Mouse (Mus musculus) monocyte, adult 2 months (primary cell): ENCODE results near the gene Pip5k1a.
"Not testable (repeated sequence)": the region's sequence is repeated elsewhere in the genome, so short reads cannot be mapped to it uniquely, and the experiment has no call there.

Experiments
- DNase-seq, 2 experiments: peaks; one replicate each; pipeline ENCODE4 v3.0.0; 2022; ENCODE audit warnings: low spot score in 2 of 2, low read depth in 1 of 2

Gene Pip5k1a

DNA sequence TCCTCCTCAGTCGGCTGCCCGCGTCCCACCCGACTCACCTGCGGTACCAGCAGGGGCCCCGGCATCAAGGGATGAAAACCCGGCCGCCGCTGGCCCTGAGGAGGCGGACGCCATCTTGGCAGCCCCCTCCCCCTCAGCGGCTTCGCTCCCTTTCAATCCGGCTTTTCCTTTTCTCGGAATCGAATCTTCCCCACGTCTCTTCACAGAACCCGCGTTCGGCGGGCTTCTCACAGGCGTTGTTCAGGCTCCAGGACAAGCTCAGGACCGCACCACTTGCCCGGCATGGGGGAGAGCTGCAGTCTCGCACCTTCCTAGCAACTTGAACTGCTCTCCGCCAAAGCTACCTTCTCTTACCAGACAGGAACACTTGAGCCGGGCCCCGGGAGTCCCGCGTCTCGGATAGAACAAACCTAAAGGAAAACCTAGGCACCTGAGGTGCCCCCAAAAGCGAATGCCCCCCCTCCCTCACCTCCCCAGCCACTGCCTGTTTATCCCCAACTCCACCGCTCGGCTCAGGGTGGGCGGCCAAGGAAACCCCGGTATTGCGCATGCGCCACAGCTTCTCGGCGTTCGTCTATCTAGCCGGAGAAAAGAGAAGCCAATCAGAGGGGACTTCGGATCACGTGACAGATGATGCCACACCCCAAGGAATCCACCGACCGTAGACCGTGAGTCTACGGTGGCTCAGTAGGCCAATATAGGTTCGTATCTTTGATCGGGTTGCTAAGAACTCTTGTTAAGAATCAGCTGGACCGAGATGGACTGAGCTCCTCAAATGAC, at the start of gene Pip5k1a:
TSS of gene Pip5k1a (minus strand) at position 593 of the 780 bp plus-strand sequence.
- peak; percentile 85 to 88 for DNase-seq

- DNase-seq: peak in 1 of 2 experiments; percentile 60
Measured at GRCm38 (mm10) chr3:95153874-95154273, 47.1 kb upstream of the Pip5k1a start.

- DNase-seq: no peak
Measured at GRCm38 (mm10) chr3:95147924-95148323, 41.2 kb upstream of the Pip5k1a start.

GRCm38 (mm10) chr3:95142617-95143011, 35.9 kb upstream of the Pip5k1a start:
- peak; percentile 64 to 80 for DNase-seq

DNA sequence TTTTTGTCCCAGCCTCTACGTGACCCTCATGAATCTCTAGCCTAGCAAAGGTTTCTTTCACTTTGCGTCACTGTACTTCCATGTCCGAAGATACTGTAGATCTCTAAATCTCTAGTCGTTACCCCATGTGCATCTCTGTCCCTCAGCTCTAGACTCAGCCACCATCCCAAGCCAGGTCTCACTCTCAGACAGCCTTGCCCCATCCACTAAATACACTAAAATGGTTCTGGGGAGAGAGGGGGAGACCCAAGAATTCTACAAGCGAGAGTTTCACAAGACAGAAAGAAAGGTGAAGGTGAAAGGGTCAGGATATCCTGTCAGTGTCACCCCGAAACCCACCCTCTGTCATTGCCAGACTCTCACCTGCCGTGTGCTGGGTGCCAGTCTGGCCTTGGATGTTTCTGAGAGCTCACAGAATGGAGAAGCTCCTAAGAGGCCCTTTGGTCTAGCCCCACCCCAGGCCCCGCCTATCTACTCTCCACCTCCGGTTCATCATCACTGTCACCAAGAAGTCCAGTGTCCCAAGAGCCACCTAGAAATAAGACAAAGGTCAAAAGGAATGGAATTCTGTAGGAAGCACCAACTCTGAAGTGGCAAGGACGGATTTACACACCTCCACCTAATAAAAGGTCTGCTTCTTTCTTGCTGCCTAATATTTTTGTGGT, 35.4 kb upstream of the Pip5k1a start, which contains the start of gene Tnfaip8l2:
TSS of gene Tnfaip8l2 (minus strand) at position 409 of the 665 bp plus-strand sequence.
- peak in 1 of 2 experiments; percentile 64 for DNase-seq

GRCm38 (mm10) chr3:95141474-95141873, 34.7 kb upstream of the Pip5k1a start:
- DNase-seq: peak in 1 of 2 experiments; percentile 41

DNA sequence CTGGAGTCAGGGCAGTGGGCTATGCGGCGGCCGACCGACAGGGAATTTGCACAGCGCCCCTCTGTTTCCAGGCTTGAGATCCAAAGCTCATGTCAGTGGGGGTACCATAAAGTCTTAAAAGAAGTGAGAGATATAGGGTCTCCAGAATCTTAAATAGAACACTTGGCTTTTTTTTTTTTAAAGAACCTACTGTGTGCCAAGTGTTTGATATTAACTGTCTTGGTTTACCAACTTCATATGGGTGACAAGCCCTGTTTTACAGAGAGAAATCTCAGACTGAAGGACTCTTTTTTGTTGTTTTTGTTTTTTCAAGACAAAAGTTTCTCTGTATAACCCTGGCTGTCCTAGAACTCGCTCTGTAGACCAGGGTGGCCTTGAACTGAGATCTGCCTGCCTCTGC, 34.1 kb upstream of the Pip5k1a start:
- DNase-seq: no peak

DNA sequence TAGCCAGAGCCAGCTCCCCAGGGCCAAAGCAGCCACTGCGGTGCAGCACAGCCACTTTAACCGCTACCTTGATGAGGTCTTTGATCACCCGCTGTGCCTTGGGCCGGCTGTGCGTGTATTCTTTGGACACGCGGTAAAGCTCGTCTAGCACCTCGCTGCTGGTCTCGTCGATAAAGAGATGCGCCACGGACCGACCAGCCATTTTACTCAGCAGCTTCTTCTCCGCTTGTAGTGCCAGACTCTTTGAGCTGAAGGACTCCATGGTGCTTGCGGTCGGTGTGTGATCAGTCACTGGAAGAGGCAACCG, 33.5 kb upstream of the Pip5k1a start:
- no peak for DNase-seq

DNA sequence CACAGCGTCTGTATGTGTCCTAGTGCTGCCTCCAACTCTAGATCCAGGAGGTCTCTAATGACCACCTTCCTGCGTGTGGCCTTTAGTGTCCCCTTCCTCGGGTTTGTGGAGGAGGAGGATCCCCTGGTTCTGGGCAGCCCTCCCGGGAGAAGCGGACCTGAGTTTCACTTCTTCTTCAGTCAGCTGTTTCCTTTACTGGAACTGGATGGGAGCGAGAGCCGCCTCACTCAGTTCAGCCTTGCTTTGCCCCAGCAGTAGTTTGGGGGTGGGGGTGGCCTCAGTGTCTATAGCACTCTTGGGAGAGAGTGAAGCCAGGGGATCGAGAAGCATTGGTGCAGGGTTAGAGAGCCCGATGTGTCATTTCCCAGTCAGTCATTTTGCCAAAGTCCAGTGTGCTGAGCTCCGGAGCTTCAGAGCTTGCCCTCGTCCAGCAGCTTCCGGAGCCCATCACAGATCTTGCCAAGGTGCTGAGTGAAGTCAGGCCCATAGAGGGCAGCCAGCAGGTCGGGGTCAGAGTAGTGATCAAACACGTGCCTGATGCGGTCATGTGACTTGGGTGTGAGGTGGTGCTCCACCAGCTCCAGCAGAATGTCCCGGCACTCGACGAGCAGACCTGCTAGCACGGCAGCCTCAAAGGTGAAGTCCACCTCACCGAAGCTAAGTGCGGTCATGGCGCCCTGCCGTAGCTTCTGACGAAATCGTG, 33.0 kb upstream of the Pip5k1a start:
- DNase-seq: peak in 1 of 2 experiments; percentile 41

GRCm38 (mm10) chr3:95136336-95136735, 29.6 kb upstream of the Pip5k1a start:
- DNase-seq: no peak

- no peak for DNase-seq
Measured at GRCm38 (mm10) chr3:95135433-95136052, 28.8 kb upstream of the Pip5k1a start.

- no peak for DNase-seq
Measured at GRCm38 (mm10) chr3:95135023-95135422, 28.3 kb upstream of the Pip5k1a start.

GRCm38 (mm10) chr3:95134133-95134532, 27.4 kb upstream of the Pip5k1a start:
- DNase-seq: not testable (repeated sequence)

DNA sequence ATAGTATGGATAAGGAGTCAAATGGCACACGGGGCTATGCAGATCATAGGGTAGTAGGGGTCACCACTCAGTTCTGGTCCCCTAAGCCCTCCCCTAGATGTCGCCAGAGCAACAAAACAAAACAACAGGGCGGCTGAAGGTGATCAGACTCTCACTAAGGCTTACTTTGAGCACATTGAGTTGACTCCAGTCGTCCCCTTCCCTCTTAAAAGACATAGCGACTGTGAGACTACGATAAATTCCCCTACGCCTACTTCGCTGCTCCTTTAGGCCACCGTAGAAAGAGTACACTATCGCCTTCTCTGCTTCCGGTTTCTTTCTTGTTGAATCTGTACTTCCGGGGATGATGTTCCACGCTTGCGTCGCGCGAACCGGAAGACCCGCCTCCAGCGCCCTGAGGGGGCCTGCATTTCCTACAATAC, 27.0 kb upstream of the Pip5k1a start, which contains the start of the genes Scnm1 and Lysmd1:
TSS of gene Scnm1 (minus strand) at position 332 of the 422 bp plus-strand sequence.
TSS of gene Lysmd1 (plus strand) at position 409 of the 422 bp plus-strand sequence.
- peak; percentile 75 to 79 for DNase-seq

DNA sequence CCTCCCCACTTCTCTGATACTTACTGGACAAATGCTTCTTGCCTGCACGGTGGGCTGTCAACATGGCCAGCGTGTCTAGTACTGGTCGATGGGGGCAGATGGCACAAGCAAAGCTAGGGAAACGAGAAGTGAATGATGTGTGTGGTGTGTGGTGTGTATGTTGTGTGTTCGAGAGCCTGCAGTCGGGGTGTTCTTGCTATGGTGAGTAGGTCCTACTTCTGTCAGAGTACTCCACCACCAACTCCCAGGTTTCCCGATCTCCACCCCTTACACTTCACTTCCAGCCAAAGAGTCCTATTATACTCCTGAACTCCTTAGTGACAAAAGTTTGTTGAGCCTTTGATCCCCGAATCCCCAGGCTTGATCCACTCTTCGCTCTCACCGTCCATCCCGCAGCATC, 26.4 kb upstream of the Pip5k1a start:
- no peak for DNase-seq

- not testable (repeated sequence) for DNase-seq
Measured at GRCm38 (mm10) chr3:95132389-95132788, 25.7 kb upstream of the Pip5k1a start.

DNA sequence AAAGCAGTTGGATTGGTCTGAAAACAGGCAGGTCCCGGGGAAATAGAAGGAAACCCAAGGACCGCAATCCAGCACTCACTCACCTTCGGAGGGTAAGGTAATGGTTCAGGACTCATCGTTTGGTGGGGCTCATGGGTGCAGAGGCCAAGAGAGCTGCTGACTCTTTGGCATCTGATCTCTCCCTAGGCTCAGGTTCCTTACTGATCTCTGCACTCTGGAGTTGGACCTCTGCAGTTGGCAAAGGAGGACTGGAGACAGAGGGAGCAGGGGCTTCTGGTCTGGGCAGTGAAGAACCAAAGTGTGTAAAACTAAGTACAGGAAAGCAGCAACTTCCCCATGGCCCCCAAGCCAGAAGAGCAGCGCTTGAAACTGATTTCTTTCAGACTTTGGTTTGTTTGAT, 23.4 kb upstream of the Pip5k1a start:
- DNase-seq: no peak

DNA sequence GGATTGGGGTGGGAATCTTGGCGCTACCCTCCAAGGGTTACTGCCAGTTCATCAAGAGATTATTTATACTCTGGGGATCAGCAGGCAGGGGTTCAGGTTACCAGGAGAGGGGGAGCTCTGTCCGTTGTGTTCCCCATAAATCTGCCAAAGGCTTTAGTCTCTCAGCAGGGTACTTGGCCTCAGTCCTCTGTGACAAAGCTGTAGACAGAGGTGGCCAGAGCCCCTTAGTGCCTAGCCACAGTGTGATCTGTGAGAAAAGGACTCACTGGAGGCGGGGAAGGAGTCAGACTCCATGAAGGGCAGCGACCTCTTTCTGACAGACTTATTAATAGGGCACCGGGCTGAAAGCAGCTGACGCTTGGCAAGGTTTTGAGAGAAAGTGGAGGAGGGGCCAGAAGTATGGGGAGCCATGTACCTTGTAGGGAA, 22.5 kb upstream of the Pip5k1a start:
- no peak for DNase-seq

- DNase-seq: no peak
Measured at GRCm38 (mm10) chr3:95124972-95125371, 18.2 kb upstream of the Pip5k1a start.

- no peak for DNase-seq
Measured at GRCm38 (mm10) chr3:95124246-95124645, 17.5 kb upstream of the Pip5k1a start, which contains the start of gene Tmod4. TSS of gene Tmod4 (plus strand) at chr3:95124476.

GRCm38 (mm10) chr3:95121580-95121979, 14.8 kb upstream of the Pip5k1a start:
- no peak for DNase-seq
